Comparison of ENCODE assay signal across 8 mouse cellular contexts in the genomic region with DNA sequence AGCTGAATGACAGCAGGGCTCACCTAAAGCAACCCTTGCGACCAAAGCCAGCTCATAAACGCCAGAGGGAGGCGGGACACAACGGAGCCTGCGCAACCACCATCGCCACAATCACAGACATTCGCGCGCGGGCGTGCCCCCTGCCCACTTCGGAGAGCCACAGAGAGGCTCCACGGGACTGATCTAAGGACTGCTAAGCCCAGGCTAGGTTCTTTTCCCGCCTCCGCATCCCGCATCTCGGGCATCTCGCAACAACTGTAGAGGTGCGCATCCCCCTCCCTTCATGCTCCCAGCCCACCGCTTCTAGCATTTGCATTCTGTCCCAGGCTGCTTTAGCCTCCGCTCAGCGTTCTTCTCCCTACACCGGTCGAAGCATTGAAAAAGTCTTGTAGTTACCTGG. TPM values are rescaled to one million over a fixed set of nuclear protein-coding genes. Genes with fewer than 3 reads are reported as not detected.
DNase-seq lines count a peak whose midpoint lies in the region; ATAC-seq and TF ChIP-seq lines count a peak whose summit lies in the region.

Gene Lrrd1 (plus strand): TSS at position 148 of the 400 bp plus-strand sequence.

- H3K4me1 ChIP-seq in lung, embryonic 15.5 days = no peaks in the 10 kb centered on the region
- H3K4me1 ChIP-seq in heart, postnatal 0 days (ENCODE audit: control insufficient read depth, insufficient read depth) = peaks cover 4% of the 10 kb centered on the region; the same call in 1 of the 2 replicates

- peaks cover 6% of the 10 kb centered on the region; the same call in 1 of the 2 replicates for H3K36me3 ChIP-seq in lung, embryonic 15.5 days
- H3K36me3 ChIP-seq in heart, postnatal 0 days (replicated peaks; ENCODE audit: control insufficient read depth, insufficient read depth, low read length) = peaks cover 18% of the 10 kb centered on the region; the same call in 1 of the 2 replicates

- H3K27ac ChIP-seq in lung, embryonic 15.5 days = no peak within 1 kb of the TSS
- H3K27ac ChIP-seq in heart, postnatal 0 days (ENCODE audit: low read depth) = no peak within 1 kb of the TSS

- H3K9me3 ChIP-seq in lung, embryonic 15.5 days = no peaks in the 10 kb centered on the region
- H3K9me3 ChIP-seq in heart, postnatal 0 days (replicated peaks; ENCODE audit: control insufficient read depth, low read length) = no peaks in the 10 kb centered on the region

- H3K4me2 ChIP-seq in lung, embryonic 15.5 days = peak within 1 kb of the TSS; percentile 56
- H3K4me2 ChIP-seq in heart, postnatal 0 days (ENCODE audit: low read depth, low read length) = peak within 1 kb of the TSS; percentile 73

- TF ChIP-seq CTCF in heart, postnatal 0 days (IDR thresholded peaks at IDR 0.05; ENCODE audit: low read depth) = no peak

- no peaks in the 10 kb centered on the region for H3K27me3 ChIP-seq in lung, embryonic 15.5 days
- no peaks in the 10 kb centered on the region for H3K27me3 ChIP-seq in heart, postnatal 0 days (ENCODE audit: control insufficient read depth, insufficient read depth, low read length)

- H3K4me3 ChIP-seq in lung, embryonic 15.5 days = peak within 1 kb of the TSS; percentile 25
- peak within 1 kb of the TSS; percentile 41 for H3K4me3 ChIP-seq in heart, postnatal 0 days (ENCODE audit: low read depth, low read length)

- peak; percentile 8 to 37 for DNase-seq in adrenal gland, adult (ENCODE audit: inconsistent age in 2 of 2, low spot score in 1 of 2)
- no peak for DNase-seq in adrenal gland, adult 18-20 months (ENCODE audit: low spot score in 2 of 2)
- no peak for DNase-seq in lung, postnatal 36 days
- DNase-seq in heart, postnatal 0 days (ENCODE audit: low spot score) = peak; percentile 16
- peak; percentile 6 for DNase-seq in mesoderm, embryonic 11.5 days (ENCODE audit: low read depth, low spot score)
- DNase-seq in testis, postnatal 14 days (ENCODE audit: low spot score) = peak; percentile 22
- no peak for DNase-seq in thymus, postnatal 10 days (ENCODE audit: low spot score in 2 of 2)

- no peak within 1 kb of the TSS for H3K9ac ChIP-seq in lung, embryonic 15.5 days
- no peak within 1 kb of the TSS for H3K9ac ChIP-seq in heart, postnatal 0 days (replicated peaks; ENCODE audit: low read depth, low read length)

- 8% methylated on average over 24 of the region's 24 CpGs for WGBS in lung, embryonic 15.5 days
- 8% methylated on average over 24 of the region's 24 CpGs for WGBS in heart, postnatal 0 days

- no peak for ATAC-seq in lung, embryonic 15.5 days (ENCODE audit: borderline replicate concordance, extremely low read depth, low FRiP score, low TSS enrichment)
- no peak for ATAC-seq in heart, postnatal 0 days (ENCODE audit: insufficient read depth, low read depth)

- TF ChIP-seq EP300 in heart, postnatal 0 days (IDR thresholded peaks at IDR 0.05; ENCODE audit: low read depth) = no peak

RNA-seq across cellular contexts. Expression of gene Lrrd1, which starts in this region (rescaled TPM):
- not detected for total RNA-seq in adrenal gland, adult 18-20 months (2021)
- polyA plus RNA-seq in lung, embryonic 15.5 days (2015; fragmentation: Nextera tagmentation; extraction: Ambion mirVana) = 0.06 TPM in 1 of 2 replicates, not detected in the other
- total RNA-seq in heart, postnatal 0 days (2014; rRNA removed; ENCODE audit: low replicate concordance) = not detected in 2 replicates
- 0.14 and 0.29 TPM in 2 replicates for polyA plus RNA-seq in heart, postnatal 0 days (2015; fragmentation: Nextera tagmentation; extraction: Ambion mirVana)

Comparison
In these comparisons a context has a peak if more than half of its experiments do, and no peak if none do; other contexts are left out.
1. DNase-seq: peak in adrenal gland, adult (2 of 2), mesoderm, embryonic 11.5 days (single experiment) and testis, postnatal 14 days (single experiment); none in adrenal gland, adult 18-20 months (0 of 2), lung, postnatal 36 days (single experiment) and thymus, postnatal 10 days (0 of 2).
2. Peak in DNase-seq, H3K4me3 ChIP-seq and H3K4me2 ChIP-seq in heart, postnatal 0 days; RNA of the gene not detected or under 1 TPM.